Mouse (Mus musculus) embryonic facial prominence, embryonic 10.5 days (tissue): ENCODE results near the gene Acy3. TPM values are rescaled to one million over a fixed set of nuclear protein-coding genes. Genes with fewer than 3 reads are reported as not detected.
"Not testable (repeated sequence)": the region's sequence is repeated elsewhere in the genome, so short reads cannot be mapped to it uniquely, and the experiment has no call there.

Experiments used
- DNase-seq: peaks from one replicate; pipeline ENCODE4 v3.0.0-alpha.2; 2017; ENCODE audit warnings: low spot score
- H3K27ac ChIP-seq: fragments of 300-500 bp; sonication (generic); replicated peaks from 2 replicates; pipeline ENCODE4 v1.5.1; 2016; ENCODE audit warnings: mild to moderate bottlenecking
- H3K27me3 ChIP-seq: fragments of 300-500 bp; sonication (generic); replicated peaks from 2 replicates; pipeline ENCODE4 v1.6.1; 2016; ENCODE audit warnings: low read depth, mild to moderate bottlenecking; ENCODE audit not compliant: poor library complexity, severe bottlenecking
- H3K36me3 ChIP-seq: fragments of 300-500 bp; sonication (generic); replicated peaks from 2 replicates; pipeline ENCODE4 v1.6.1; 2016; ENCODE audit warnings: mild to moderate bottlenecking, moderate library complexity
- H3K4me1 ChIP-seq: fragments of 300-500 bp; sonication (generic); 2 replicates; pipeline ENCODE4 v1.6.1; 2016
- H3K4me3 ChIP-seq: fragments of 300-500 bp; sonication (generic); 2 replicates; pipeline ENCODE4 v1.5.1; 2016; ENCODE audit warnings: mild to moderate bottlenecking, moderate library complexity
- H3K9me3 ChIP-seq: fragments of 300-500 bp; sonication (generic); 2 replicates; pipeline ENCODE4 v1.6.1; 2016; ENCODE audit warnings: mild to moderate bottlenecking
- WGBS: fragments of 180-500 bp; shearing (Covaris S2); methylation state at CpG from one replicate; pipeline ENCODE4 v1.1.7; 2016; 5-methylcytosine and 5-hydroxymethylcytosine counted together
- polyA plus RNA-seq: library from polyadenylated mRNA; unstranded; fragments of >200 nt; fragmentation: Nextera tagmentation; extraction: Ambion mirVana; gene quantifications from 2 replicates; pipeline ENCODE4 v1.2.1, GENCODE M21; 2016

Gene Acy3
- polyA plus RNA-seq, 1 experiment from 2014 or later: 3.2 TPM

GRCm38 (mm10) chr19:3957296-3958036 is 28.9 kb upstream of the Acy3 start:
- H3K4me1 ChIP-seq, DNase-seq, H3K27ac ChIP-seq, H3K9me3 ChIP-seq, H3K36me3 ChIP-seq, H3K27me3 ChIP-seq, H3K4me3 ChIP-seq: not testable (repeated sequence)
- 76% methylated on average over 5 of the region's 5 CpGs for WGBS

DNA sequence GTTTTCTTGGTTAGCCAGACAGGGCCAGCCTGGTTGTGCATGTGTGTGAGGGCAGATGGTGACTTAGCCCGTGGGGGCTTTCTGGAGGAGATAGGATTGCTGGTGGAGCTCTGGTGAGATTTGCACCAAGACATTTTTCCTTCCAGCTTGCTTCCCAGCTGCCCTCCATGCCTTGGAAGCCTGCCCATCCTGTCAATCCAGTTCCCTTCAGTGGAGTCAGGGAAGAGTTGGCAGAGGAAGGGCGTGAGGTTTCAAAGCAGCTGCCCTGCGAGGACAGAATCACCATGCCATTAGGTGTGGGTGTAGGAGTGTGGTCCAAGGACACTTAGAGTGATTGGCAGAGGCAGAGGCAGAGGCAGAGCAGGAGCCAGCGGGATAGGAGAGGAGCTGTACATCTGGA is 27.9 kb upstream of the Acy3 start, which contains the start of gene Aldh3b3:
Aldh3b3 (plus strand) TSS at position 176 of the 400 bp plus-strand sequence.
- H3K27ac ChIP-seq: no peak within 1 kb of the TSS
- H3K36me3 ChIP-seq: no peaks in the 10 kb centered on the region
- H3K9me3 ChIP-seq: no peaks in the 10 kb centered on the region
- DNase-seq: no peak
- 80% methylated on average over 4 of the region's 4 CpGs for WGBS
- H3K4me1 ChIP-seq: 0 out of 2 replicates have a peak, but pooled peaks cover 3% of the 10 kb centered on the region
- no peaks in the 10 kb centered on the region for H3K27me3 ChIP-seq
- no peak within 1 kb of the TSS for H3K4me3 ChIP-seq

DNA sequence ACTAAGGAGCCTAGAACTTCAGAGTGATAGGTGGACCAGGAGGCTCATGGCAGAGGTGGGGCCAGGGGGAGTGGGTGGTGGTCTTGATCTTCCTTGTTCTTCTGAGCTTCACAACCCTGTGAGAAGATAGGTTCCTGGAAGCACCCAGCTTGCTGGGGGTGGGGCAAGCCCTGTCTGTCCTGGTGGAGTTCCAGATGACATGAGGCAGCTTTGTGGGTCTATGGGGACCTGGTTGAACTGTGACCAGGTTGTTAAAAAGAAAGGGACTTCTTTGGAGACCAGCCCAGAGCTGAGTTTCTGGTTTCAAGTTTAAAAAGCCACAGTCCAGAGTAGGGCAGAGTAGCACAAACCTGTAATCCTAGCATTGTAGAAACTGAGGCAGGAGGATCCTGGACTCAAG is 27.3 kb upstream of the Acy3 start:
- no peaks in the 10 kb centered on the region for H3K9me3 ChIP-seq
- no peaks in the 10 kb centered on the region for H3K36me3 ChIP-seq
- no peak overlapping the region for H3K27ac ChIP-seq
- H3K27me3 ChIP-seq: no peaks in the 10 kb centered on the region
- no peak overlapping the region for H3K4me3 ChIP-seq
- 0 out of 2 replicates have a peak, but pooled peaks cover 3% of the 10 kb centered on the region for H3K4me1 ChIP-seq
- no peak for DNase-seq

- H3K27ac ChIP-seq: no peak overlapping the region
- 85% methylated on average over 5 of the region's 5 CpGs for WGBS
- H3K9me3 ChIP-seq: no peaks in the 10 kb centered on the region
- no peak for DNase-seq
- no peaks in the 10 kb centered on the region for H3K27me3 ChIP-seq
- H3K36me3 ChIP-seq: no peaks in the 10 kb centered on the region
- no peak overlapping the region for H3K4me3 ChIP-seq
- H3K4me1 ChIP-seq: 0 out of 2 replicates have a peak, but pooled peaks cover 3% of the 10 kb centered on the region
These were observed 26.2 kb upstream of the Acy3 start for GRCm38 (mm10) chr19:3960211-3960610.

DNA sequence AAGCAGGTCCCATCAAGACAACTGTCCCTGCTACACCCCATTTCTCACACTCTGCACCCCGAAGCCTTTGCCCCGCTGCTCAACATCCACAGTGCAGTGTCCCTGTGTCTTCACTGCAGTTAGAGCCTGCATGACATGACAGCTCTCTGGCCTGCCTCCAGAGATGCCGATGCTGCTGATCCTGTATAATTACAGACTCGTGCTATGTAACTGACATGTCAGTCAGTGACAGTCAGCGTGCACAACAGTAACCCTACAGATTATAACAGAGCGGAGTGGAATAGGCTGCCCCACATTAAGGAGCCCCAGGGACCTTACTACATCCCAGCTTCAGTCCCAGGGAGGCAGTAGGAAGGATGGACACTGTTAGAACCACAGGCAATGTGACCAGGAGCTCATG is 24.6 kb upstream of the Acy3 start:
- H3K4me1 ChIP-seq, H3K27me3 ChIP-seq, H3K4me3 ChIP-seq, H3K27ac ChIP-seq, DNase-seq, H3K9me3 ChIP-seq, H3K36me3 ChIP-seq: not testable (repeated sequence)
- WGBS: 87% methylated on average over 6 of the region's 6 CpGs

GRCm38 (mm10) chr19:3962469-3962868 is 23.9 kb upstream of the Acy3 start:
- H3K4me3 ChIP-seq: no peak overlapping the region
- no peaks in the 10 kb centered on the region for H3K9me3 ChIP-seq
- no peaks in the 10 kb centered on the region for H3K36me3 ChIP-seq
- H3K27ac ChIP-seq: no peak overlapping the region
- no peak for DNase-seq
- 16% methylated on average over 2 of the region's 2 CpGs for WGBS
- no peaks in the 10 kb centered on the region for H3K27me3 ChIP-seq
- H3K4me1 ChIP-seq: no peaks in the 10 kb centered on the region

GRCm38 (mm10) chr19:3964030-3964429 is 22.3 kb upstream of the Acy3 start:
- Histone ChIP-seq H3K27me3 (no peaks in the 10 kb centered on the region), H3K27ac (no peak overlapping the region), H3K9me3 (no peaks in the 10 kb centered on the region), H3K4me3 (no peak overlapping the region), H3K36me3 (no peaks in the 10 kb centered on the region), H3K4me1 (peaks cover 5% of the 10 kb centered on the region)
- no peak for DNase-seq
- WGBS: 74% methylated on average over 4 of the region's 4 CpGs

DNA sequence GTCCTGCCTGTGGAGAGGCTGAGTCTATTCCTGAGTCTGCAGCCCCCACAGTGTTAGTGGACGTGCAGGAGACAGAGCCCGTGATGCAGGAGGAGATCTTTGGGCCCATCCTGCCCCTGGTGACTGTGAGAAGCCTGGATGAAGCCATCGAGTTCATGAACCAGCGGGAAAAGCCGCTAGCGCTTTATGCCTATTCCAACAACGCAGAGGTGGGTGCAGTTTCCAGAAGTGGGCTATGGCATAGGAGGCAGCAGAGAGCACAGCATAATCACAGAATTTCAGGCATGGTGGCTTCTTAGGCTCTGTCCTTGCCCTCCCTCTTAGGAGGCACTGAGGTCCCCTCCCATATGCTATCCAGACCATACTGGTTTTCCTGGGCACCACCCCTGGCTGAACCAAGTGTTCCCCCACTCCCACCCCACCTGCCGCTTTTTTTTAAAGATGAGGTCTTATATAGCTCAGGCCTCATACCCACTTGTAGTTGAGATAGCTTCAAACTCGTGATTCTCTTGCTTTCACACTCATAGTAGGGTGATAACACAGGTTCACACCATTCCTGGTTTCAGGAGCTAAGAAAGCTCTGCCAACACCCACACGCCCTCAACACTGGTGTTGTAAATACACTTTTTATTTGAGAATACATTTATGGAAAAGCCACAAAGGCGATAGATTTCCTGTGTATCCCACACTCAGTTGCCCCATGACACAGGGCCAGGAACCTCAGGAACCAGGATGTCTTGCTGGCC is 19.9 kb upstream of the Acy3 start:
- WGBS: 71% methylated on average over 11 of the region's 11 CpGs
- DNase-seq: no peak

GRCm38 (mm10) chr19:3967258-3967657 is 19.1 kb upstream of the Acy3 start:
- no peak overlapping the region for H3K4me3 ChIP-seq
- H3K36me3 ChIP-seq: no peaks in the 10 kb centered on the region
- no peak for DNase-seq
- H3K27me3 ChIP-seq: no peaks in the 10 kb centered on the region
- peaks cover 28% of the 10 kb centered on the region for H3K4me1 ChIP-seq
- WGBS: 64% methylated on average over 3 of the region's 3 CpGs
- no peaks in the 10 kb centered on the region for H3K9me3 ChIP-seq
- H3K27ac ChIP-seq: no peak overlapping the region

More for the DNA sequence above, 19.9 kb upstream of the Acy3 start:
- Histone ChIP-seq H3K27me3 (no peaks in the 10 kb centered on the region), H3K9me3 (no peaks in the 10 kb centered on the region), H3K27ac (no peak overlapping the region), H3K4me1 (peaks cover 23% of the 10 kb centered on the region), H3K36me3 (no peaks in the 10 kb centered on the region), H3K4me3 (no peak overlapping the region)

DNA sequence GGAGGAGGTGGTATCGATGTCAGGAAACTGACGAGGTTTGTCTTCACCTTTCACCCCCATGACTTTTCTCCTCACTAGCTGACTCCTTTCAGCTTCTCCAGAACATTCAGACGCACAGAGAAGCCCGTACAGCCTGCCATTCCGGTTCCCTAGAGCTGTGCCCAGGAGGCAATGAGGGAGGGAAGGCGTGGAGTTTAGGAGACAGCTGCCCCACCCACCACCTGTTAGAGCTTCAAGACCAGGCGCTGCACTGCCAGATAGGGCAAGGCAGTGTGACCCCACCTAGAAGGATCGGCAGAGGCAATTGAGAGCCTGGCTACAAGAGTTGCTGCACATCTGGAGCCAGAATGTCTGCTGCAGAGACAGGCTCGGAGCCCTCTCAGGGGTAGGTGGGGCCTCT is 14.1 kb upstream of the Acy3 start, which contains the start of gene Aldh3b2:
Aldh3b2 (plus strand) TSS at position 100 of the 400 bp plus-strand sequence.
- Histone ChIP-seq H3K4me3 (no peak within 1 kb of the TSS), H3K36me3 (no peaks in the 10 kb centered on the region), H3K4me1 (peaks cover 34% of the 10 kb centered on the region), H3K9me3 (no peaks in the 10 kb centered on the region), H3K27ac (no peak within 1 kb of the TSS; the same call in none of the 2 replicates), H3K27me3 (no peaks in the 10 kb centered on the region)
- 29% methylated on average over 9 of the region's 9 CpGs for WGBS
- DNase-seq: peak; percentile 53

DNA sequence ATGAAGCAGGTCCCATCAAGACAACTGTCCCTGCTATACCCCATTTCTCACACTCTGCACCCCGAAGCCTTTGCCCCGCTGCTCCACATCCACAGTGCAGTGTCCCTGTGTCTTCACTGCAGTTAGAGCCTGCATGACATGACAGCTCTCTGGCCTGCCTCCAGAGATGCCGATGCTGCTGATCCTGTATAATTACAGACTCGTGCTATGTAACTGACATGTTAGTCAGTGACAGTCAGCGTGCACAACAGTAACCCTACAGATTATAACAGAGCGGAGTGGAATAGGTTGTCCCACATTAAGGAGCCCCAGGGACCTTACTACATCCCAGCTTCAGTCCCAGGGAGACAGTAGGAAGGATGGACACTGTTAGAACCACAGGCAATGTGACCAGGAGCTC is 11.8 kb upstream of the Acy3 start:
- H3K27me3 ChIP-seq, DNase-seq, H3K27ac ChIP-seq, H3K4me3 ChIP-seq, H3K36me3 ChIP-seq, H3K9me3 ChIP-seq: not testable (repeated sequence)
- peaks cover 31% of the 10 kb centered on the region for H3K4me1 ChIP-seq
- WGBS: 88% methylated on average over 6 of the region's 6 CpGs

- no peak for DNase-seq
These were observed 10.5 kb upstream of the Acy3 start for GRCm38 (mm10) chr19:3975866-3976265.

GRCm38 (mm10) chr19:3980309-3980708 is 6.1 kb upstream of the Acy3 start:
- peaks cover 45% of the 10 kb centered on the region for H3K4me1 ChIP-seq
- 19% methylated on average over 4 of the region's 4 CpGs for WGBS

More at GRCm38 (mm10) chr19:3975866-3976265, 10.5 kb upstream of the Acy3 start:
- 92% methylated on average over 2 of the region's 2 CpGs for WGBS
- Histone ChIP-seq H3K36me3 (no peaks in the 10 kb centered on the region), H3K4me1 (peaks cover 26% of the 10 kb centered on the region), H3K9me3 (no peaks in the 10 kb centered on the region), H3K4me3 (no peak overlapping the region), H3K27me3 (no peaks in the 10 kb centered on the region; the same call in 1 of the 2 replicates), H3K27ac (no peak overlapping the region)

More at GRCm38 (mm10) chr19:3980309-3980708, 6.1 kb upstream of the Acy3 start:
- Histone ChIP-seq H3K9me3 (no peaks in the 10 kb centered on the region), H3K4me3 (no peak overlapping the region), H3K27me3 (no peaks in the 10 kb centered on the region; the same call in 1 of the 2 replicates), H3K36me3 (no peaks in the 10 kb centered on the region), H3K27ac (peak overlapping the region; percentile 12; the same call in 1 of the 2 replicates)
- peak; percentile 75 for DNase-seq
